Mouse (Mus musculus): ENCODE data around the gene Eya3. TPM values are rescaled to one million over a fixed set of nuclear protein-coding genes. Genes with fewer than 3 reads are reported as not detected.

Eya3 gene
- polyA plus RNA-seq, 1 experiment from 2014 or later, result 24.7 TPM

- Histone ChIP-seq H3K27me3 (no peaks in the 10 kb centered on the region), H3K4me1 (no peaks in the 10 kb centered on the region), H3K9ac (no peak overlapping the region), H3K27ac (replicated peaks) (no peak overlapping the region), H3K9me3 (replicated peaks) (no peaks in the 10 kb centered on the region), H3K36me3 (no peaks in the 10 kb centered on the region), H3K4me3 (replicated peaks) (no peak overlapping the region), H3K4me2 (replicated peaks) (no peak overlapping the region)
- 75% methylated on average over 11 of the region's 11 CpGs for WGBS
- ATAC-seq (ENCODE audit: insufficient number of reproducible peaks, low FRiP score, low TSS enrichment, low read depth), result no peak
Observed at GRCm38 (mm10) chr4:132743992-132744911, 105.5 kb downstream of the Eya3 start.

GRCm38 (mm10) chr4:132746911-132747517 lies 108.2 kb downstream of the Eya3 start:
- ATAC-seq (ENCODE audit: insufficient number of reproducible peaks, low FRiP score, low TSS enrichment, low read depth), result no peak
- Histone ChIP-seq H3K36me3 (no peaks in the 10 kb centered on the region), H3K9me3 (replicated peaks) (no peaks in the 10 kb centered on the region), H3K27me3 (no peaks in the 10 kb centered on the region), H3K9ac (no peak overlapping the region), H3K27ac (replicated peaks) (no peak overlapping the region), H3K4me3 (replicated peaks) (no peak overlapping the region), H3K4me1 (no peaks in the 10 kb centered on the region), H3K4me2 (replicated peaks) (no peak overlapping the region)
- 82% methylated on average over 9 of the region's 9 CpGs for WGBS

- no peak overlapping the region for H3K27ac ChIP-seq (replicated peaks)
- no peak overlapping the region for H3K9ac ChIP-seq
- H3K4me3 ChIP-seq (replicated peaks), result no peak overlapping the region
- no peaks in the 10 kb centered on the region for H3K27me3 ChIP-seq
- no peaks in the 10 kb centered on the region for H3K36me3 ChIP-seq
- no peak for ATAC-seq (ENCODE audit: insufficient number of reproducible peaks, low FRiP score, low TSS enrichment, low read depth)
- no peaks in the 10 kb centered on the region for H3K4me1 ChIP-seq
- WGBS, result 65% methylated on average over 9 of the region's 9 CpGs
- H3K4me2 ChIP-seq (replicated peaks), result no peak overlapping the region
- H3K9me3 ChIP-seq (replicated peaks), result no peaks in the 10 kb centered on the region
Observed at GRCm38 (mm10) chr4:132747664-132748259, 109.0 kb downstream of the Eya3 start.

DNA sequence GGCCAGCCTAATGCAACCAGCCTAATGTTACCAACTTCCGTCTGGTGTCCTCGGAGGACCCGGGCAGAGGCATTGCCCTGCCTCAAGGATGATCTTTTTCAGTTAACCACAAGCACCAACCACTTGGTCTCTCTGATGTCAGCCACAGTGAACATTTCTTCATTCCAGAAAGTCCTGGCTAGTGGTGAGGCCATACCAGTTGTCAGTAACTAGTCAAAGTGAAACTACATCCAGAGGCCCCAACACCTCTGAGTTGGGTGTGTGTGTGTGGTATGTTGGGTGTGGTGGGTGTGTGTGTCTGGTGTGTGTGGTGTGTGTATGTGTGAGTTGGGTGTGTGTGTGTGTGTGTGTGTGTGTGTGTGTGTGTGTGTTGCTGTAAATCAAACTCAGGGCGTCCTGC lies 110.0 kb downstream of the Eya3 start:
- Histone ChIP-seq H3K4me2 (replicated peaks) (no peak overlapping the region), H3K27me3 (no peaks in the 10 kb centered on the region), H3K4me3 (replicated peaks) (no peak overlapping the region), H3K9ac (no peak overlapping the region), H3K27ac (replicated peaks) (no peak overlapping the region), H3K36me3 (no peaks in the 10 kb centered on the region), H3K4me1 (no peaks in the 10 kb centered on the region), H3K9me3 (replicated peaks) (no peaks in the 10 kb centered on the region)
- WGBS, result 79% methylated on average over 4 of the region's 4 CpGs
- ATAC-seq (ENCODE audit: insufficient number of reproducible peaks, low FRiP score, low TSS enrichment, low read depth), result no peak

GRCm38 (mm10) chr4:132749258-132749982 lies 110.6 kb downstream of the Eya3 start:
- H3K27me3 ChIP-seq, result no peaks in the 10 kb centered on the region
- 81% methylated on average over 6 of the region's 6 CpGs for WGBS
- no peak overlapping the region for H3K9ac ChIP-seq
- H3K36me3 ChIP-seq, result no peaks in the 10 kb centered on the region
- no peaks in the 10 kb centered on the region for H3K4me1 ChIP-seq
- no peak for ATAC-seq (ENCODE audit: insufficient number of reproducible peaks, low FRiP score, low TSS enrichment, low read depth)
- no peak overlapping the region for H3K4me3 ChIP-seq (replicated peaks)
- no peak overlapping the region for H3K4me2 ChIP-seq (replicated peaks)
- no peaks in the 10 kb centered on the region for H3K9me3 ChIP-seq (replicated peaks)
- no peak overlapping the region for H3K27ac ChIP-seq (replicated peaks)

- no peak for ATAC-seq (ENCODE audit: insufficient number of reproducible peaks, low FRiP score, low TSS enrichment, low read depth)
- Histone ChIP-seq H3K27me3 (peaks cover 6% of the 10 kb centered on the region; the same call in 1 of the 2 replicates), H3K27ac (replicated peaks) (no peak overlapping the region), H3K4me3 (replicated peaks) (no peak overlapping the region), H3K9ac (no peak overlapping the region), H3K4me1 (peaks cover 11% of the 10 kb centered on the region; the same call in 1 of the 2 replicates), H3K4me2 (replicated peaks) (no peak overlapping the region), H3K9me3 (replicated peaks) (no peaks in the 10 kb centered on the region), H3K36me3 (no peaks in the 10 kb centered on the region)
- 79% methylated on average over 6 of the region's 6 CpGs for WGBS
Observed at GRCm38 (mm10) chr4:132752992-132753391, 114.2 kb downstream of the Eya3 start.

DNA sequence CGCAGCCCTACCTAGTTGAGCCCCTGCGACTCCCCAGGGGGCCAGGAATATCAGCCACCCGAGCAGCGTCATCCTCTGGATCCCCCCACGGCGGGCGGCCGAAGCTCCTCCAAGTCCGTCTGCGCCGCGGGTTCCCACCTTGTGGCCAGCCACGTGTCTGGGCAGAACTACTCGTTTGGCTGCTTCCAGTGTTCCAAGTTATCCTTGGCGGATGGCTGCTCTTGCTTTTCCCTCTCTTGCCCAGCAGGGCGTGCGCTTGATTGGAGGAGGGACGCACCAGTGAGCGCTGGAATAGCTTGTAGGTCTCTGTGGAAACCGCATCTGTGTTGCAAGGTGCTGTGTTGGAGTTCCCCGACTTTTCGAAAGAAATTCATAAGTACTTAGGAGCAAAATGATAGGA lies 118.2 kb downstream of the Eya3 start, which contains the start of gene Smpdl3b:
Gene Smpdl3b (minus strand): TSS at position 279 of the 400 bp plus-strand sequence.
- H3K9me3 ChIP-seq (replicated peaks), result no peaks in the 10 kb centered on the region
- H3K4me1 ChIP-seq, result peaks cover 11% of the 10 kb centered on the region; the same call in 1 of the 2 replicates
- H3K4me3 ChIP-seq (replicated peaks), result peak within 1 kb of the TSS; percentile 50
- peak within 1 kb of the TSS; percentile 47 for H3K9ac ChIP-seq
- under 1% methylated on average over 22 of the region's 22 CpGs for WGBS
- H3K27ac ChIP-seq (replicated peaks), result no peak within 1 kb of the TSS
- H3K27me3 ChIP-seq, result peaks cover 9% of the 10 kb centered on the region; the same call in 1 of the 2 replicates
- peak; percentile 75 for ATAC-seq (ENCODE audit: insufficient number of reproducible peaks, low FRiP score, low TSS enrichment, low read depth)
- peak within 1 kb of the TSS; percentile 92 for H3K4me2 ChIP-seq (replicated peaks)
- no peaks in the 10 kb centered on the region for H3K36me3 ChIP-seq

DNA sequence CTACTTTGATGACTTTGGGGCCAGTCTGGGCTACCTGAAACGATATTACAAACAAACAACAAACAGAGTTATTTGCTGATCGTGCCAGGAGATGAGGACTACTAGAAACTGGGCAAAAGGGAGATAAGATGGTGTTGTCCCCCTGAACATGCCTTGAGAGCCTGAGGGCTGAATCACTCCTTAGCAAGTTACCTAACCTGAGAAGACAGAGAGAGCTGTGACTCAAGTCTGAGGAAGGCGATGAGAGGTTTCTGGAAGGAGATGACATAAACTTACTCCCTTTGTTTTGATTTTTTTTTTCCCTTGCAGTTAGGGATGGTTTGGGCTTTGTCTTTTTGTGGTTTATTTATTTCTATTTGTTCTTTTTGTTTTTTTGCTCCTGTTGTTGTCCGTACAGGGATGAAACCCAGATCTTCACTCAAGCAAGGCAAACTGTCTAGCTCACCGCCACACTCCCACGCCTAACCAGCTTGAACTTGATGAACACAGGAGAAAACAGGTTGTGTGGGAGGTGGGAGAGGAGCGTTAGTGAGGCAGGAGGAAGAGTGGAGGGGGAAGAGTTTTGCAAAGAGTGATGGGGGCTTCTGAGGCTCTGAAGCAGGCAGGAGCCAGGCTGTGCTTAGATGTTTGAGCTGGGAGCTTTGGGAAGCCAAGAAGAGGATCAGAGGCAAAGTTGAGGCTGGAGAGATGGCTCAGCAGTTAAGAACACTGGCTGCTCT lies 119.0 kb downstream of the Eya3 start:
- ATAC-seq (ENCODE audit: insufficient number of reproducible peaks, low FRiP score, low TSS enrichment, low read depth), result no peak
- H3K36me3 ChIP-seq, result no peaks in the 10 kb centered on the region
- no peaks in the 10 kb centered on the region for H3K9me3 ChIP-seq (replicated peaks)
- no peak overlapping the region for H3K4me3 ChIP-seq (replicated peaks)
- H3K4me1 ChIP-seq, result peaks cover 11% of the 10 kb centered on the region; the same call in 1 of the 2 replicates
- no peak overlapping the region for H3K27ac ChIP-seq (replicated peaks)
- peaks cover 9% of the 10 kb centered on the region; the same call in 1 of the 2 replicates for H3K27me3 ChIP-seq
- peak overlapping the region; percentile 92; the same call in 1 of the 2 replicates for H3K4me2 ChIP-seq (replicated peaks)
- no peak overlapping the region for H3K9ac ChIP-seq
- 77% methylated on average over 7 of the region's 7 CpGs for WGBS

- H3K36me3 ChIP-seq, result no peaks in the 10 kb centered on the region
- no peak overlapping the region for H3K9ac ChIP-seq
- H3K27ac ChIP-seq (replicated peaks), result no peak overlapping the region
- H3K27me3 ChIP-seq, result peaks cover 9% of the 10 kb centered on the region; the same call in 1 of the 2 replicates
- H3K9me3 ChIP-seq (replicated peaks), result no peaks in the 10 kb centered on the region
- peaks cover 11% of the 10 kb centered on the region; the same call in 1 of the 2 replicates for H3K4me1 ChIP-seq
- 58% methylated on average over 3 of the region's 3 CpGs for WGBS
- H3K4me3 ChIP-seq (replicated peaks), result no peak overlapping the region
- H3K4me2 ChIP-seq (replicated peaks), result no peak overlapping the region
- no peak for ATAC-seq (ENCODE audit: insufficient number of reproducible peaks, low FRiP score, low TSS enrichment, low read depth)
Observed at GRCm38 (mm10) chr4:132760296-132760695, 121.5 kb downstream of the Eya3 start.

DNA sequence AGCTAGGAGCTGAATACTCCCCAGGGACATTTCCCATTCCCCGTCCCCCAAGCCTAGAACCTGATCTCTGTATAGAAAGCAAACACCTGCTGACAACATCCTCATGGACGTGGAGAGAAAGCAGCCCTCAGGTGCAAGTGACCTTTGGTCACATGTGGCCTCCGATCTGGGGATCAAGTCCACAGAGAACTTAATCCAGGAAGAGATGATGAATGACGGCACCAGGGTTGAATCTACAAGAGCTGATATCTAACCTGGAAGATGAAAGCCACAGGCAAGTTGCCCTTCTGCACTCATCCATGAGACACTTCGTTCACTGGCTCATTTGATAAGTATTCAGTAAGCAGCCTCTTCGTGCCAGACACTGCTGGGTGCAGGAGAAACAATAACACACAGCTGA lies 123.8 kb downstream of the Eya3 start:
- Histone ChIP-seq H3K4me2 (replicated peaks) (no peak overlapping the region), H3K9ac (no peak overlapping the region), H3K9me3 (replicated peaks) (no peaks in the 10 kb centered on the region), H3K4me3 (replicated peaks) (no peak overlapping the region), H3K27me3 (peaks cover 5% of the 10 kb centered on the region; the same call in 1 of the 2 replicates), H3K36me3 (no peaks in the 10 kb centered on the region), H3K4me1 (no peaks in the 10 kb centered on the region), H3K27ac (replicated peaks) (no peak overlapping the region)
- no peak for ATAC-seq (ENCODE audit: insufficient number of reproducible peaks, low FRiP score, low TSS enrichment, low read depth)
- 63% methylated on average over 6 of the region's 6 CpGs for WGBS
